Mouse (Mus musculus) kidney, embryonic 15.5 days (tissue): ENCODE measurements around the gene Nfatc3. TPM values are rescaled to one million over a fixed set of nuclear protein-coding genes. Genes with fewer than 3 reads are reported as not detected.

ENCODE experiments used
- ATAC-seq: fragments of 200-750 bp; cut with Nextera tagmentation; replicated peaks from 2 replicates; pipeline ENCODE4 v1.8.0; 2017; ENCODE audit warnings: moderate TSS enrichment; ENCODE audit not compliant: low FRiP score
- H3K27ac ChIP-seq: fragments of 300-500 bp; sonication (generic); 2 replicates; pipeline ENCODE4 v1.5.1; 2015; ENCODE audit warnings: mild to moderate bottlenecking, inconsistent platforms
- H3K27me3 ChIP-seq: fragments of 300-500 bp; sonication (generic); 2 replicates; pipeline ENCODE4 v1.6.1; 2015; ENCODE audit warnings: inconsistent platforms
- H3K36me3 ChIP-seq: fragments of 300-500 bp; sonication (generic); 2 replicates; pipeline ENCODE4 v1.6.1; 2015; ENCODE audit warnings: inconsistent platforms
- H3K4me1 ChIP-seq: fragments of 300-500 bp; sonication (generic); 2 replicates; pipeline ENCODE4 v1.6.1; 2015; ENCODE audit warnings: inconsistent platforms
- H3K4me2 ChIP-seq: fragments of 300-500 bp; sonication (generic); 2 replicates; pipeline ENCODE4 v1.6.1; 2015; ENCODE audit warnings: moderate library complexity, mild to moderate bottlenecking, inconsistent platforms
- H3K4me3 ChIP-seq: fragments of 300-500 bp; sonication (generic); replicated peaks from 2 replicates; pipeline ENCODE4 v1.5.1; 2015; ENCODE audit warnings: mild to moderate bottlenecking, inconsistent platforms
- H3K9ac ChIP-seq: fragments of 300-500 bp; sonication (generic); 2 replicates; pipeline ENCODE4 v1.6.1; 2015; ENCODE audit warnings: mild to moderate bottlenecking, inconsistent platforms
- H3K9me3 ChIP-seq: fragments of 300-500 bp; sonication (generic); replicated peaks from 2 replicates; pipeline ENCODE4 v1.6.1; 2016; ENCODE audit warnings: inconsistent platforms
- WGBS: fragments of 180-500 bp; shearing (Covaris S2); methylation state at CpG from one replicate; pipeline ENCODE4 v1.1.7; 2015; ENCODE audit warnings: mixed read lengths; 5-methylcytosine and 5-hydroxymethylcytosine counted together
- polyA plus RNA-seq: library from polyadenylated mRNA; unstranded; fragments of >200 nt; fragmentation: Nextera tagmentation; extraction: Ambion mirVana; gene quantifications from 2 replicates; pipeline ENCODE4 v1.2.1, GENCODE M21; 2015

Nfatc3 gene
- polyA plus RNA-seq, 1 experiment from 2014 or later = 7.3 TPM

DNA sequence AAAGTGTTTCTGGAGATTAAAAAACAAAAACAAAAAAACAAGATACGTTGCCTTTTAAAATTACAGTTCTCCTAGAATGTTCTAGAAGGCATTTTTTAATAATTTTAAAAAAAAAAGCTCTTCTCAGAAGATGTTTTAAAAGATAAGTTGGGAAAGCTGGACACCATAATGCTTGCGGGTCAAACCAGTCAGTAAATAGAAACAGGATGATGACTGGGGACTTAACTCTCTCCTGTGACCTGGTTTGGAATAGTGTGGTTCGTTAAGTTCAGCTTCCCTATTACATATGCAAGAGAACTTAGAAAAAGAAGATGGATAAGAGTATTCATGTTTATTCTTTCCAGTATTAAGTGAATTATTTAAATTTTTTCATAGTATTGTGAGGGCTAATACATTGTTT lies 1.9 kb downstream of the Nfatc3 start:
- peaks cover 31% of the 10 kb centered on the region for H3K4me1 ChIP-seq
- H3K4me3 ChIP-seq = peak overlapping the region; percentile 93
- ATAC-seq = no peak
- no peaks in the 10 kb centered on the region for H3K27me3 ChIP-seq
- H3K27ac ChIP-seq = peak overlapping the region; percentile 98; the same call in 1 of the 2 replicates
- H3K9ac ChIP-seq = peak overlapping the region; percentile 89
- H3K4me2 ChIP-seq = peak overlapping the region; percentile 81
- no peaks in the 10 kb centered on the region for H3K36me3 ChIP-seq
- 4% methylated on average over 3 of the region's 3 CpGs for WGBS
- H3K9me3 ChIP-seq = no peaks in the 10 kb centered on the region

GRCm38 (mm10) chr8:106061686-106062085 lies 3.0 kb downstream of the Nfatc3 start:
- Histone ChIP-seq H3K9ac (0 out of 2 replicates have a peak overlapping the region, but pooled peaks have one; percentile 10), H3K9me3 (no peaks in the 10 kb centered on the region), H3K4me1 (peaks cover 31% of the 10 kb centered on the region), H3K4me3 (peak overlapping the region; percentile 93; the same call in 1 of the 2 replicates), H3K27me3 (no peaks in the 10 kb centered on the region), H3K27ac (no peak overlapping the region), H3K36me3 (no peaks in the 10 kb centered on the region), H3K4me2 (peak overlapping the region; percentile 81)
- ATAC-seq = no peak
- WGBS = 80% methylated on average over 6 of the region's 6 CpGs

DNA sequence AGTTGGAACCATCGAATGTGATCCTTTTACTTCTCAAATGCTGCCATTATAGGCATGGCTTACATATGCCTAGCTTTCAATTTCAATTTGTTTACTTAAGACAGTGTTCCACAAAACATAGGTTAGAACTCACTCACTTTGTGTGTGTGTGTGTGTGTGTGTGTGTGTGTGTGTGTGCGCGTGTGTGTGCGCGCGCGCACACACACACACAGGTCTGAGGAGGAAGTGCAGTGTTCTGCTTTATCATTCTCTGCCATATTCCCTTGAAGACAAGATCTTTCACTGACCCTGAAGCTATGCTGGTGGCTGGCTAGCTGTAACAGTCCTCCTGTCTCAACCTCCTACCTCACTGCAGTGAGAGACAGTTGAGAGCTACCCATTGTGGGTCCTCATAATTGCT lies 4.4 kb downstream of the Nfatc3 start:
- H3K4me1 ChIP-seq = peaks cover 29% of the 10 kb centered on the region
- no peaks in the 10 kb centered on the region for H3K36me3 ChIP-seq
- WGBS = 95% methylated on average over 7 of the region's 7 CpGs
- H3K9ac ChIP-seq = no peak overlapping the region
- ATAC-seq = no peak
- no peak overlapping the region for H3K4me2 ChIP-seq
- H3K27ac ChIP-seq = no peak overlapping the region
- no peaks in the 10 kb centered on the region for H3K9me3 ChIP-seq
- no peaks in the 10 kb centered on the region for H3K27me3 ChIP-seq
- H3K4me3 ChIP-seq = no peak overlapping the region

- H3K27ac ChIP-seq = no peak overlapping the region
- no peak overlapping the region for H3K9ac ChIP-seq
- no peaks in the 10 kb centered on the region for H3K36me3 ChIP-seq
- no peaks in the 10 kb centered on the region for H3K27me3 ChIP-seq
- WGBS = 91% methylated on average over 2 of the region's 2 CpGs
- no peak overlapping the region for H3K4me3 ChIP-seq
- H3K9me3 ChIP-seq = no peaks in the 10 kb centered on the region
- H3K4me2 ChIP-seq = no peak overlapping the region
- H3K4me1 ChIP-seq = peaks cover 11% of the 10 kb centered on the region
- ATAC-seq = no peak
These were observed 8.1 kb downstream of the Nfatc3 start for GRCm38 (mm10) chr8:106066721-106067120.

GRCm38 (mm10) chr8:106069565-106069964 lies 10.9 kb downstream of the Nfatc3 start:
- Histone ChIP-seq H3K9ac (no peak overlapping the region), H3K9me3 (no peaks in the 10 kb centered on the region), H3K4me3 (no peak overlapping the region), H3K36me3 (no peaks in the 10 kb centered on the region), H3K4me1 (no peaks in the 10 kb centered on the region), H3K27me3 (no peaks in the 10 kb centered on the region), H3K4me2 (no peak overlapping the region), H3K27ac (no peak overlapping the region)
- 68% methylated on average over 1 of the region's 1 CpGs for WGBS
- ATAC-seq = no peak

- no peaks in the 10 kb centered on the region for H3K36me3 ChIP-seq
- H3K9ac ChIP-seq = no peak overlapping the region
- no peak overlapping the region for H3K4me2 ChIP-seq
- H3K9me3 ChIP-seq = no peaks in the 10 kb centered on the region
- H3K4me3 ChIP-seq = no peak overlapping the region
- no peaks in the 10 kb centered on the region for H3K4me1 ChIP-seq
- no peak overlapping the region for H3K27ac ChIP-seq
- no peak for ATAC-seq
- no peaks in the 10 kb centered on the region for H3K27me3 ChIP-seq
These were observed 13.5 kb downstream of the Nfatc3 start for GRCm38 (mm10) chr8:106072113-106072512.

DNA sequence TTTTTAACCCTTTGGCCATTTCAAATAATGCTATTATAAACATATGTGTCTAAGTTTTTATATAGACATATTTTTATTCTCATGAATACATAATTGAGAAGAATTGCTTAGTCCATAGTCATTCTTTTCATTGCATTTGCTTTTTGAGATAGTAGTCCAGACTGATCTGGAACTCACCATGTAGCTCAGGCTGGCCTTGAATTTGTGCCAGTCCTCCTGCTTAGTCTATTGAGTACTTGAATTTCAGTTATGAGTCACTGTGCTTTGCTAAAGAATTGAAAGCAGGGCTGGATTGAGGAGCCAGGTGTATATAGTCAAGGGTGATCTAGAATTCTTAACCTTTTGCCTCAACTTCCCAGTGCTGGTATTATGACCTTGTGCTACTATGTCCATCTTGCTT lies 15.6 kb downstream of the Nfatc3 start:
- no peak for ATAC-seq
- no peak overlapping the region for H3K27ac ChIP-seq
- no peaks in the 10 kb centered on the region for H3K27me3 ChIP-seq
- H3K4me2 ChIP-seq = no peak overlapping the region
- peaks cover 8% of the 10 kb centered on the region for H3K36me3 ChIP-seq
- no peak overlapping the region for H3K4me3 ChIP-seq
- H3K9me3 ChIP-seq = no peaks in the 10 kb centered on the region
- H3K9ac ChIP-seq = no peak overlapping the region
- H3K4me1 ChIP-seq = no peaks in the 10 kb centered on the region

DNA sequence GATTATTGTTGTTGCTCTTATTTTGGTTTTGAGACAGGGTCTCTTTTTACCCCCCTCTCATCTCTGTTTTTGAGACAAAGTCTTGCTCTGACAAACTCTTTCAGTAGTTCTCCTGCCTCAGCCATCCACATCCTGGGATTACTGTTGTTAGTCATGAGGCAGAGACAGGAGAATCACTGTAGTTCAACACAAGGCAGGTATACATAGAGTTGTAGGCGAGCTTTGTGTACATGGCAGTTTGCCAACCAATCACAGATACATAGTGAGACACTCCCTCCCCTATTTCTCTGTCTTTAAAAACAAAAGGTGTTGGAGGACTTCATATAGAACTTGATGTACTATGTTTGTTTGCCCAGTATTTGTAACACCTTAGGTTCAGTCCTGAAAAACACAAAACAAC lies 16.0 kb downstream of the Nfatc3 start:
- no peak overlapping the region for H3K4me3 ChIP-seq
- no peak overlapping the region for H3K9ac ChIP-seq
- peaks cover 12% of the 10 kb centered on the region for H3K36me3 ChIP-seq
- no peaks in the 10 kb centered on the region for H3K27me3 ChIP-seq
- no peak overlapping the region for H3K4me2 ChIP-seq
- 84% methylated on average over 1 of the region's 1 CpGs for WGBS
- H3K9me3 ChIP-seq = no peaks in the 10 kb centered on the region
- H3K27ac ChIP-seq = no peak overlapping the region
- no peak for ATAC-seq
- no peaks in the 10 kb centered on the region for H3K4me1 ChIP-seq

DNA sequence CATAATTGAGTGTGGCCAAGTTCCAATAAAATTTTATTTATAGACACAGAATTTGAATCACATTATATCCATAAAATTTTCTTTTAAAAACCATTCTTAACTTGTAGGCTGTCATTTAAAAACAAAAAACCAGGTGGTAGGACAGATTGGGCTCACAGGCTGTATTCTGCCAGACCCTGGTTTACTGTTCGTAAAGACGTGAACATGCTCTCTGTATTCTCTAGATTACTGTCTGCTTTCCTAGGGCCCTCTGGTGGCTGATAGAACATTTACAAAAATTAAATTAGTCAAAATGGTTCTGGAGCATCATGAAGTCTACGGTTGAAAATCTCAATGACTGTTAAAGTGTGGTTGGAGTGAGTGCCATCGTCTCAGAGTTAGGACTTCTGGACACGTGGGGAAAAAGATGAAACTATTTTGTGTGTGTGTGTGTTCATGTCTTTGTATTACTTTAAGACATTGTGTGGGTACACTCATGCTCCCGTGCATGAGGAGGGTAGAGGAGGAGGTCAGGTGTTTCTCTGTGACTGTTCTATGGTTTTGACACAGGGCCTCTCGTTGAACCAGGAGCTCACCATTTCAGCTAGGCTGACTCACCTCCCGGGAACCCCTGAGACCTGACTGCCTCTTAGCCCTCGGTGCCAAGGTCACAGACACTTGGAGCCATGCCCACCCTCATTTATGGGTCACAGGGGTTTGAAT lies 16.7 kb downstream of the Nfatc3 start:
- Histone ChIP-seq H3K27ac (no peak overlapping the region), H3K4me1 (no peaks in the 10 kb centered on the region), H3K36me3 (peaks cover 12% of the 10 kb centered on the region), H3K27me3 (no peaks in the 10 kb centered on the region), H3K4me2 (no peak overlapping the region), H3K9me3 (no peaks in the 10 kb centered on the region), H3K9ac (no peak overlapping the region), H3K4me3 (no peak overlapping the region)
- WGBS = 81% methylated on average over 9 of the region's 9 CpGs
- ATAC-seq = no peak

GRCm38 (mm10) chr8:106075863-106076174 lies 17.2 kb downstream of the Nfatc3 start:
- H3K9me3 ChIP-seq = no peaks in the 10 kb centered on the region
- H3K4me2 ChIP-seq = no peak overlapping the region
- no peak for ATAC-seq
- no peaks in the 10 kb centered on the region for H3K27me3 ChIP-seq
- no peak overlapping the region for H3K9ac ChIP-seq
- no peaks in the 10 kb centered on the region for H3K4me1 ChIP-seq
- no peak overlapping the region for H3K4me3 ChIP-seq
- H3K27ac ChIP-seq = no peak overlapping the region
- peaks cover 16% of the 10 kb centered on the region for H3K36me3 ChIP-seq
- WGBS = 92% methylated on average over 5 of the region's 5 CpGs

DNA sequence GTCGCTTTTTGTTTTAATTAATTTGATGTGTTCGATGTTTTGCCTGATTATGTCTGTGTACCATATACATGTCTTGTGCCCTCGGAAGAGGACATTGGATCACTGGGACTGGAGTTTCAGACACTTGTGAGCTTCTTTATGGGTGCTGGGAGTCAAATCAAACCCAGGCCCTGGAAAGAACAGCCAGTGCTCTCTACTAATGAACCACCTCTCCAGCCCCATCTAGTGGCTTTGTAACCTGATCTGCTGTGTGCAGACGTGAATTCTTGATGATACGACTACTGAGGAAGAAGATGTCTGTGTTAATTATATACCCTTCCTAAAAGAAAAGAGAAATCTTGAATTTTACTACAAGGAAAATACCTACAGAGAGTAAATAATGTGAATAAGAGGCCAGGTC lies 18.0 kb downstream of the Nfatc3 start:
- H3K9ac ChIP-seq = no peak overlapping the region
- H3K36me3 ChIP-seq = peaks cover 22% of the 10 kb centered on the region
- H3K4me2 ChIP-seq = no peak overlapping the region
- H3K27me3 ChIP-seq = no peaks in the 10 kb centered on the region
- no peak for ATAC-seq
- no peak overlapping the region for H3K27ac ChIP-seq
- no peaks in the 10 kb centered on the region for H3K9me3 ChIP-seq
- 75% methylated on average over 5 of the region's 5 CpGs for WGBS
- H3K4me1 ChIP-seq = no peaks in the 10 kb centered on the region
- H3K4me3 ChIP-seq = no peak overlapping the region

GRCm38 (mm10) chr8:106077452-106078067 lies 18.9 kb downstream of the Nfatc3 start:
- Histone ChIP-seq H3K4me1 (no peaks in the 10 kb centered on the region), H3K36me3 (peaks cover 28% of the 10 kb centered on the region), H3K9me3 (no peaks in the 10 kb centered on the region), H3K27me3 (no peaks in the 10 kb centered on the region), H3K4me2 (no peak overlapping the region), H3K9ac (no peak overlapping the region), H3K4me3 (no peak overlapping the region), H3K27ac (no peak overlapping the region)
- ATAC-seq = no peak
- 94% methylated on average over 1 of the region's 1 CpGs for WGBS

DNA sequence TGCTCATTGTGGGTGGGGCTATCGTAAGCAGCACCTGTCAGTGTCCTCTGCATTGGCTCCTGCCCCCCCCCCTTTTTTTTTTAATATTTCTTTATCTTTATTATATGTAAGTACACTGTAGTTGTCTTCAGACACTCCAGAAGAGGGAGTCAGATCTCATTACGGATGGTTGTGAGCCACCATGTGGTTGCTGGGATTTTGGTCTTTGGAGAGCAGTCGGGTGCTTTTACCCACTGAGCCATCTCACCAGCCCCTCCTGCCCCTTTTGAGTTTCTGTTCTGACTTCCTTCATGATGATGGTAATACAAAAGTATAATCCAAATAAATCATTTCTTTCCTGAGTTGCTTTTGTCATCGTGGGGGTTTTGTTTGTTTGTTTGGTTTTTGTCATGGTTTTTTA lies 43.7 kb downstream of the Nfatc3 start:
- Histone ChIP-seq H3K36me3 (peaks cover 65% of the 10 kb centered on the region), H3K27ac (no peak overlapping the region), H3K9me3 (no peaks in the 10 kb centered on the region), H3K4me1 (no peaks in the 10 kb centered on the region), H3K4me2 (no peak overlapping the region), H3K9ac (no peak overlapping the region), H3K4me3 (no peak overlapping the region), H3K27me3 (no peaks in the 10 kb centered on the region)
- no peak for ATAC-seq
- WGBS = 88% methylated on average over 4 of the region's 4 CpGs
